Mouse (Mus musculus) G1E (cell line): Measurements from ENCODE around the gene Il1b.

ENCODE experiments used
- CTCF ChIP-seq: IDR thresholded peaks from 2 replicates; pipeline ENCODE4 v1.5.1; 2012; ENCODE audit warnings: low read depth, low read length, inconsistent platforms, mixed read lengths
- GATA1 ChIP-seq: IDR thresholded peaks from 2 replicates; pipeline ENCODE4 v1.6.1; 2012; ENCODE audit warnings: borderline replicate concordance, low read length, inconsistent platforms, mixed read lengths
- TAL1 ChIP-seq: conservative IDR thresholded peaks from 2 replicates; pipeline ENCODE4 v1.6.1; 2012; ENCODE audit warnings: low read depth, low read length, inconsistent platforms, mixed read lengths

- TF ChIP-seq CTCF (no peak), TAL1 (no peak), GATA1 (no peak)
Observed at GRCm38 (mm10) chr2:129320033-129320605, 50.8 kb downstream of the Il1b start.
